Mouse (Mus musculus): ENCODE measurements around the gene Gm49450.

Gene Gm49450

DNA sequence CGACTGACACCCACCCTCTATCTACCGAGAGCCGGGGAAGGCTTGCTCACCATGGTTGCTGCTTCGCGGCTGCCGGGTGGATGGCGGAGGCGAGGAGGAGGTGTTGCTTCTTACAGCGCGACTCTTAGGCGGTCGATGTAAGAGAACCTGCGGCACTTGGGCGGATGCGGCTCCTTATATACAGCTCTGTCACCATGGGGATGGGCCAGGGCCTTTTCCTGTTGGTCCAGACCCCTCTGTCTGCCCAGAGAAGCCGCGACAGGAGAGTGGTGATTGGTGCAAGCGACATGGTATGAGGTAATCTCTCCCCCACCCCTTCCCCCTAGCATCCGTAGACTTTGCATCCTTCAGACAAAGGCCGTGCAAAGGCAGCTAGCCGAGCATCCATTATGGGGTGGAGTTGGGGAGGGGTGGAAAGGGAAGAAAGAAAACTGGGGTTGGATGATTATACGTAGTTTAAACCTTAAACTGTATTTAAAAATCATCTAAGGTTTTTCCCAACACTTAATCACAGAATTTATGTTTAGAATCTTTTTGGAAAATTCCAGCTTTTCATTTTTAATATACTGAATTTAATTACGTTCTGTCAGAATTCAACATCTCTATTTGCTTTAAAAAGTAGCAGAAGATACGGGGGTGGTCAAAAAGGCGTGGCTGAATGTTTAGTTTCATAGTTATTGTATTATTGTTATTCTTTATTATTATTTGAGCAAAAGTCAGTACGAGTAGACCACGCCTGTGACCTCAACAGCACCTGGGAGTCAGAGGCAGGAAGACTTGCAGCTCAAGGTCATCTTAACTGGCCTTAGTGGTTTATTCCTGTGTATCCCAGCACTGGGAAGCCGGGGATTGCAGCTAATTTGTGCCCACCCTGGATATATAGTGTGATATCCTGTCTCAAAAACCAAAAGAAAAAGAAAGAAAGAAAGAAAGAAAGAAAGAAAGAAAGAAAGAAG lies at the start of gene Gm49450, which contains the start of gene Tuba1a:
Gene Gm49450 (minus strand): TSS at position 151 of the 956 bp plus-strand sequence.
Gene Tuba1a (minus strand): TSS at position 303 of the 956 bp plus-strand sequence.
- peak; percentile 91 to 96 for DNase-seq (ENCODE audit: low spot score in 2 of 2)

DNA sequence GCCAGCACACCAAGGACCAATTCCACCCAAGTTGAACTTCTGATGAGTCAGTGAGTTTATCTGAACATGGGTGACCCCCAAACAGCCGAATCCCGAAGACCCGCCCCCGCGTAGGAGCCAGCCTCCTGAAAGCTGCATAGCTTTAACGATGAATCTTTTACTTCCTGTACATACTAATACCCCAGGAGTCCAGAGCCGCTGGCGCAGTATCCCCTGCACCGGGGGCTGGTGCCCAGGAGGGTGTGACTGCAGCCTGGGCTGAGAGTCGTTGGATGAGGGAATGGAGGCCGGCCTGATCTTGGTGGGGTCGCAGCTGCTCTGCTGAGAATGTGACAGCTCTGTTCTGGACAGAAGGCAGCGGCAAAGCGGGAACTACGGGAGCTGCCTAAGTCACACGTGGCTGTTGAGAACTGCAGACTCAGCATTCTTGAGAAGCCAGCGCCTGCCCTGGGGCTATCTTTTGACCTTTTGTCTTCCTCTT lies 48.1 kb upstream of the Gm49450 start:
- no peak for DNase-seq (ENCODE audit: low spot score in 2 of 2)

DNA sequence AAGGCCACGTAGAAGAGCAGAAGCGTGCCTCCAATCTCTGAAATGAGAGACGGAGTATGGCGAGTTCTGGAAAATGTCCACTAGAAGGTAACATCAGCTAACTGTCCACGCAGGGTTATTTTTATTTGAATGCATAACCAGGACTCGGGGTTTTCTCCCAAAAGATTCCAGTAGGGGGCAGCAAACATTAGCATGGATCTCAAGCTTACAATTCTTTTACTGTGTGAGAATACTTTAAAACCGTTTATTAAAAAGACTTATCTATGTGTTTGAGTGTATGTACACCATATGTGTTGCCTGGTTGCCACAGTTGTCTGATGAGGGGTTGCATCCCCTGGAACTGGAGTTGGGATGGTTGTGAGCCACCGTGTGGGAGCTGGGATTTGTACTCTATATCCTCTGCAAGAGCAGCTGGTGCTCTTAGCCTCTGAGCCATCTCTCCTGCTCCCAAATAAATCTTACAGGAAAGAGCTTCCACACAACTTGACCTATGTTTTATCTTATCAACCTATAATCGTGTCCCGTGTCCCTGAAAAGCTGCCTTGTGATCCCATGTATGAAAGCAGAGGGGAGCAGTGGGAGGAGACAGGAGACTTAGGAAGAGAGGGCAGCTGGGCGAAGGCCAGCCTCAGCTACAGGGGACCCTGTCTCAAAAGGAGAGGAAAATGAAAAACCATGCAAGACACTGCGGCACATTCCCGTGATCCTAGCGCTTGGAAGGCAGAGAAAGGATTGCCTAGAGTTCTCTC lies 47.4 kb upstream of the Gm49450 start:
- peak in 1 of 2 experiments; percentile 54 for DNase-seq (ENCODE audit: low spot score in 2 of 2)

DNA sequence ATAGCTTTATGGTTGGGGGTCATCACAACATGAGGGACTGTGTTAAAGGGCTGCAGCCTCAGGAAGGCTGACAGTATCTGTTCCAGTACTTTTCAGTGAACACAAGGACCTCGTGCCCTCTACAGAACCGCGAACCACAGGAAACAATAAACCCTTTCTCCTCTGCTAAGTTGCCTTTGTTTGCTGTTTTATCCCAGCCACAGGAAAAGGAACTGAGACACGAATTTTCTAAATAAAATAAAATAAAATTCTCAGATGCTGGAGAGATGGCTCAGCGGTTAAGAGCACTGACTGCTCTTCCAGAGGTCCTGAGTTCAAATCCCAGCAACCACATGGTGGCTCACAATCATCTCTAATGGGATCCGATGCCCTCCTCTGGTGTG lies 45.4 kb upstream of the Gm49450 start:
- no peak for DNase-seq (ENCODE audit: low spot score in 2 of 2)

DNA sequence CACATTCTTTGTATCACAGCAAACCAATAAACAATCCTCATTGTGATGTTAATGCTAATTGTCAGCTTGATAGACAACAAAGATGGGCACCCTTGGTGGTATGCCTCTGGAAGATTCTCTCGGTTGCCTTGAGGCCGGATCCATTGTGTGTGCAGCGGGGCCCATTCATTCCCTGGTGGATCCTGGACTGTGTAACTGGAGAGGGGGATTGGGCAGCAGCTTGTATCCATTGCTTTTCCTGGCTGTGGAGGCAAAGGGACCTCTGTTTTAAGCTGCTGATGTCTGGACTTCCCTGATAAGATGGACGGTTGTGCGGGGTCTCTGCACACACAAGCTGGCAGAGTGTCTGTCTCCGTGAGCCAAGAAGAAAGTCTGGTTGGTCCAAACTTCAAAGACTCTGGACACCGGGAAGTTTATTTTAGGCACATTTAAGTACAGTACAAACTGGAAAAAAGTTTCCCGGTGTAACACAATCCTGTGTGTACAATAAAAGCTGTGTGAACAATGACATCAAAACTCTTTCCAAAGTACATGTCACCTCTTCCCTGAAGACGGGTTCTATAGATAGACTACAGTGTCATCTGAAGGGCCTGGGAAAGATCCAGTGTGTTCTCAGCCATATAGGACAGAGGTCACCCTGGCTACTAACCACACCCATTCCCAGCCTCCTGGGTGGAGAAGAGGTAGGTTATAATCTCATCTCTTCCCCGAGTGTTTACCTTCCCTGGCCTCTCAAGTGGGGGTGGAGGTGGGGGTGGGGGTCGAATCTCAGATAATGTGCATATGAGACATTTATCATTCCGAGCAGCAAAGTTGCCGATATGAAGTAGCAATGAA lies 44.8 kb upstream of the Gm49450 start:
- DNase-seq (ENCODE audit: low spot score in 2 of 2): no peak

DNA sequence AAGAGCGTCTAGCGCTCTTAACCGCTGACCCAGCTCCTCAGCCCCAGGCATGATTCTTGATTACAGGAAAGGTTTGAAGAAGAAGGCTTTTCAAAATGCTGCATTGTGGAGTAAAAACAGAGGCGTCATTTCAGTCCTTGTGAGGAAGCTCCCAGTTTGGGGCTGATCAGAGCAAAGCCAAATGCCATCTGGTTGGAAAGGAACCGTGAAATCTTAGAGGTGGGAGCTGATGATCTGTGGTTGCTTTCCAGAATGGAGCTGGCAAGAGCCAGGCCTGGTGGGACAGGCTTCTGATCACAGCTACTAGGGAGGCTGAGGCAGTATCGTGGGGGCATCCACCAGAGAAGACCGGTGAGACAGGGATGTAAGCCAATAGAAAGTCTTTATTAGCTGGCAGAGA lies 43.5 kb upstream of the Gm49450 start:
- no peak for DNase-seq (ENCODE audit: low spot score in 2 of 2)

DNA sequence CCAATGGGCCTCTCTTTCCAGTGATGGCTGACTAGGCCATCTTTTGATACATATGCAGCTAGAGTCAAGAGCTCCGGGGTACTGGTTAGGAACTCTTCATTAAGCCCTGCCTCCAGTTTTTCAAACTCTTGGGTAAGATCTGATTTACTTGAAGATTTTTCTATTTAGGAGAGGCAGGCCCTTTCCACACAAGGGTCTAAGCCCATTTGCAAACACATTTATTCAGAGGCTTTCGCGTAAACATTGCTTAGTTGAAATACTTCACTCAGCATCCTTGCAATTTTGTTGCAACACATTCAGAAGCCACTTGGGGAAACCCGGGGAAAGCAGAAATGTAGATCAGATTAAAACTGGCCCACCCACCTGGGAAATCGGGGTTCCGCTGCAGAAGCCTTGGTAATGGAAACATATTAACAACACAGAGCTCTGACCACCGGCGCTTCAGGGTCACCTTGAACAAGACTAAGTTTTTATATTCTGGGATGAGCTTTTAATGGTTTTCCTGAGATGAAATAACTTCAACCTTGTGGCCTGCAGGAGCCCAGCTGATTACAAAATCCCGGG lies 41.7 kb upstream of the Gm49450 start:
- no peak for DNase-seq (ENCODE audit: low spot score in 2 of 2)

DNA sequence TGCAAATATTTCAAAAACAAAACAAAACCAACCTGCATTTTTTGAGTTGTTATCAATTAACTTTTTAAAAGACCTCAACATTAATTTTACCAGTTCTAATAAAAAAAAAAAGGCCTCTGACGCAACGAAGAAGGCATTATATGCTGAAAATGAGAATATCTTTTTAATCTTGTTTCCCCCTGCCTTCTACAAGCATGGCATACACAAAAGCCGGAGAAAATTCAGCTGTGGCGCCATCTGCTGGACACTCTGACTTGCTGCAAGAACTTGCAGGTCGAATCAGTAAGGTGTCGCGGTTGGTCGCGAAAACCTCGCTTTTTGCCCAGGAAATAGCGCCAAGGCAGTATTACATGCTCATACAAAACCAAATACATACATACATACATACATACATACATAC lies 40.5 kb upstream of the Gm49450 start:
- peak; percentile 68 to 80 for DNase-seq (ENCODE audit: low spot score in 2 of 2)

DNA sequence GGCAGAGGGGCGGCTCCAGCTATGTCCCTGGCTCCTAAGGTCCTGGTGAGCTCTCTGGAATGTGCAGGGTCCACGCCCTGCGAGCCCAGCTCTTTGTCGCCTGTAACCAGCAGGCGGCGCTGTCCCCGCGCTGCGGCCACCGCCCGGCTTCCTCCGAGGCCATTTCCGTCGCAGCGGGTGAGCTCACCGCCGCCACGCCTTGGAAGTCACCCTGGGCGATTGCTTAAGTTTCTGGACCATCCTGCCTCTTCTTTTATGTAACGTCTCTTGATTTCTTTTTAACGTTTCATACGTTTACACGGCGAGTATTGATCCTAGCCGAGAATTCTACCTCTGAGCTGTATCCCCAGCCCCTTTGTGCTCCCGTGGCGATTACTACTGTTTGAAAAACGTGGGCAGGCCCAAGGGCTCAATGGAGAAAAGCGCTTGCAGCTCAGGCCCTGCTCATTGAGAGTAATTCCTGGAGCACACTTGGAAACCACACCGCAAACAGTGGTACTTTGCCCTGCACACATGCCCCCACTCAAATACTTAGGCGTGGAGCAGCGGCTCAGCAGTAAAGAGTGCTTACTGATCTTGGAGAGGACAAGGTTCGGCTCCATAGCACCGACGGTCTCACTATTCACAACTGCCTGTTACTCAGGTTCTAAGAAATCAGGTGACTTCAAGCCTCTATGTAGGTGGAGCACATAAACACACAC lies 39.9 kb upstream of the Gm49450 start:
- peak; percentile 92 to 96 for DNase-seq (ENCODE audit: low spot score in 2 of 2)

DNA sequence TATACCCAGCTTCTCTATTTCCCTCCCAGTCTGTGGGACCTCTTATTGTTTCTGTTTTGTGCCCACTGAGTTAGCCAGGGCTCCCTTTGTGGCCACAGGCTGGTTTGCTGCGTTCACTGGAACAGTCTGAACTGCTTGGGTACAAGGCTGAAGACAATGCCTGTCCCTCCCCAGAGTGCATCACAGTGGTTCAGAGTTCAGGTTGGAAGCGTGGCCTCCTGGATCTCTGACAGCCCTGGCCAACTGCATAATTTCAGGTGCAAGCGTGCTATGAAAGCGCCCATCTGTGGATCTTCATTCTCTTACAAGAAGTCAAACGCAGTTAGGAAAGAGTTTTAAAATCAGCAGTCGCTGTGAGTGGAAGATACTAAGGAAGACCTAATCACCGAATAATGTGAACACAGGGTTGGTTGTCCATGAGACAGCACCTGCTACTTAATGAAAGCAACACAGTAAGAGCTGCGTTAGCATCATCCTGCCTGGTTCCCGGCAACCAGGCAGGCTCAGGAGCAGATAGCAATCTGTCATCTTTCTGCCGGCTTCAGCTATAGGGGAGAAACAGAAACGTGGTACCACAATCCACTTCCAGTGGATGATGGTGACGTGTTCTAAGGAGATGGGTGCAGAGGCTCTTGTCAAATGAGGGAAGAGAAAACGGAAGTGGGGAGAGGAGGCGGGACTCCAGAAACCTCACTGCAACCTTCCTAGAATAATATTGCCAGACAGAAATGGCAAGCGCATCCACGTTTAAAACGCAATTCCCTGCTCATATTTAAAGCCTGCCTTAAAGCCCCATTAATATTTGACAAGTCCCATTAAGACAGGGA lies 38.9 kb upstream of the Gm49450 start:
- DNase-seq (ENCODE audit: low spot score in 2 of 2): peak in 1 of 2 experiments; percentile 57

DNA sequence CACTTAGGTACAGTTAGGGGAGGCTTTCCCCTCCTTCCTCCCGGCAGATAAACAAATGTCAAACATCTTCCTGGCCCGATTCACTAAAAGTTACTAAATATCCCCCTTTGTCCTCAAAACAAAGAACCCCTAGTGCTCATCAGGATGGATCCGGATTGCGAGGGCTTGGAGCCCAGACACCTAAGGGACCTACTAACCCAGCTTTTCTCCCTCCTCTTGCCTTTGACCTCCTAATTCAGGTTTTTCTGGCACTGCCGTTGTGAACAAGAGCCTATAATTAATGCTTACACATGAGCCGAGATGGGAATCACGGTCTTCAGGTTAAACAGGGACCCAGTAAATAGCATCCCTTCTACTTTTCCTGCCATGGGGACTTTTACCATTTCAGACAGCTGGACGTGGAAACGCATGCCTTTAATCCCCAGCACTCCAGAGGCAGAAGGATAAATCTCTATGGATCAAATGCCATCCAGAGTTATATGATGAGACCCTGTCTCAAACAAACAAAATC lies 38.2 kb upstream of the Gm49450 start:
- DNase-seq (ENCODE audit: low spot score in 2 of 2): no peak

DNA sequence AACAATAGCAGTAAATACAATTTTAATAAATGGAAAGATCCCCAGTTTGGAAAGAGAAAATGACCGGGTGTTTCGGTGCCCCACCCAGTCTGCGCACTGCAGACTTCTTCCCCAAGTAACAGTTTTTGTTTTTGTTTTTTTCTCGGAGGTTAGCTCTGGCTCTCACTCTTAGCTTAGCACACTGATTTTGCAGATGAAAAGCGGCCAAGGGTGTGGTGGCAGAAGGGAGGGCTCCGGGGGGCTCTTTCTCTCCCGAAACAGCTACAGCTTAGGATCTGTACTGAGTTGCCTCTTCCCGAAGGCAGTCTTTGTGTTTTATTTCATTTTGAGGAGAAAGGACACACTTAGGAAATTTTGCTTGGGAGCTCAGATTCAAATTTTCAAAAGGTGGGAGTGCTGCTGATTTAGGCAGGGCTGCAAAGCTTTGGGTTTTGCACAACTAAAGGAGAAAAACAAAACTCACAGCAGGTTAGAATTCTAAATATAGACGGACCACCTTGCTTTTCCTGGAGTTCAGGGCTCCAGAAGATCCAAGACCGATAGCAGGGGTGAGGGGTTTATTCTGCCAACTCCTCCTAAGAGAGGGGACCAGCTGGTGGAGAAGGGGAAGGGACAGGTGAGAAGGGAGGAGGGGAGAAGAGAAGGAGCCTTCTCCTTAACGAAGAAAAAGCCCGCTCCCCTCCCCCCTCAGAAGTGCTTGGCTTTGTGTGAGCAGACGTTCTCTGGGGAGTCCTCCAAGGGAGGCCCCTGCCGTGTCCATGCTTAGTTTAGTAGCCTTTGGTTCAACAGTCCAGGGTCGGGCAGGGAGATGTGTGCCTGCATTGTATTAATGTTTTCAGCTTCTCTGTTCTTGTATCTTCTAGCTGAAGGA lies 37.6 kb upstream of the Gm49450 start:
- no peak for DNase-seq (ENCODE audit: low spot score in 2 of 2)

DNA sequence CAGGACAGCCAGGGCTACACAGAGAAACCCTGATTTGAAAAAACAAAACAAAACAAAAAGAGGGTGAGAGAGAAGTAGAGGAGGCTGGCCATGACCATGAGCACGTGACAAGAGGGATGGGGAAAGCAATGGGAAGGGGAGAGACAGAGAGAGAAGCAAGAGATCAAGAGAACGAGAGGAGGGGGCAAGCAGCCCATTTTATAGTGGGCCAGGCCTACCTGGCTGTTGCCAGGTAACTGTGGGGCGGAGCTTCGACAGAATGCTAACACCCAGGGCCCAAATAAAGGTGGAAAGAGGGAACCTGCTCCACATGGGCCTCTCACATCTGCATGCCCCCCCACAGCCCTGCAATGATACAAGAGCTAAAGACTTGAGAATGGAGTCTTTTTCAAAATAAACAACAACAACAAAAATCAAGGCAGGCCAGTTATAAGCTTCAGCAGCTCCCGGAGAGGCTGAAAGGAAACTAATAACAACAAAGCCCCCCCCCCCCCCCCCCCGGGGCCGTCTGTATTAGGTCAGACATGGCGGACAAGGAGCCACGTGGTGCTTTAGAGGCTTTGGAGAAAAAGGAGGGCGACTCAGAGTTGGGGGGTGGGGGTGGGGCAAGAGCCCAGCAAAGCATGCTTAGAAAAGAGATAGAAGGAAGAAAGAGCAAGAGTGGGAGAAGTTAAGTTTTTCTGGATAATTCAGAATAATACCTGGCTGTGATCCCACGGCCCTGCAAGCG lies 36.5 kb upstream of the Gm49450 start:
- no peak for DNase-seq (ENCODE audit: low spot score in 2 of 2)

DNA sequence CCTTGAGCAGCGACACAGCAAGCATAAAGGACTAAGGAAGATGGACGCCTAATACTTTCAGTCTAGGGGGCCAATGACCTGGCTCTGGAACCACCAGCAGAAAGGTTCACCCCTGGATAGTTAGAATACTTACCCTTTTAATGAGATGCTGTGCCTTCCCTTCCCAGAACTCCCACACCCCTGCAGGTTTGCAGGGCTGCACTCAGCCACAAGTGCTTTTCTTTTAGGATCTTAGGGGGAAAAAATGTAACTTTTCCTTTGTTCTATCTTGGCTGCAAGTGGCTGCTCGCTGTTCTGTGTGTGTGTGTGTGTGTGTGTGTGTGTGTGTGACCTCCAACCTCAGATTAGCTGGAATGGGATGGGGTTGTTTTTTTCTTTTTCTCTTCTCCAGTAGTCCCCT lies 35.4 kb upstream of the Gm49450 start:
- DNase-seq (ENCODE audit: low spot score in 2 of 2): no peak

DNA sequence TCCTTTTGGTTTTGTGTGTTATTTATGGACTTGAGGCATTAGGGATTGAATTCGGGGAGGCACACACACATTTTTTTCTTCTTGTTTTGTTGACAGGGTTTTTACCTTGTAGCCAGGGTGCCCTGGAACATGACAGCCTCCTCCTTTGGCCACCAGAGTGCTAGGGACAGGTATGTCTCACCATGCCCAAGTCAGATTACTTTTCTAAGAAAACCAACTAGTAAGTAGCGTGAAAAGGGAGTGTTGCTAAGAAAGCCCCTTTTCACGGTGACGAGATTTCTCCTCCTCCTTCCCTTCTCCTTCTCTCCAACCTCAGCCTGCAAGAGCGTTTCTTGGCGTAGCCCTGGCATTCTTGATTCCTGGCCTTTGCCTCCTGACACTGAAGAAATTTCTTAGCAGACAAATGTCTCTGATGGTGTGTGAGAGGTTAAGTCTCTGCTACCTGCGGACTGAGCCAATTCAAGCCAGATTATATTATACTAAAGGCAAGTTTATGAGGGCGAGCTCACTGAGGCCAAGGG lies 34.4 kb upstream of the Gm49450 start:
- no peak for DNase-seq (ENCODE audit: low spot score in 2 of 2)

DNA sequence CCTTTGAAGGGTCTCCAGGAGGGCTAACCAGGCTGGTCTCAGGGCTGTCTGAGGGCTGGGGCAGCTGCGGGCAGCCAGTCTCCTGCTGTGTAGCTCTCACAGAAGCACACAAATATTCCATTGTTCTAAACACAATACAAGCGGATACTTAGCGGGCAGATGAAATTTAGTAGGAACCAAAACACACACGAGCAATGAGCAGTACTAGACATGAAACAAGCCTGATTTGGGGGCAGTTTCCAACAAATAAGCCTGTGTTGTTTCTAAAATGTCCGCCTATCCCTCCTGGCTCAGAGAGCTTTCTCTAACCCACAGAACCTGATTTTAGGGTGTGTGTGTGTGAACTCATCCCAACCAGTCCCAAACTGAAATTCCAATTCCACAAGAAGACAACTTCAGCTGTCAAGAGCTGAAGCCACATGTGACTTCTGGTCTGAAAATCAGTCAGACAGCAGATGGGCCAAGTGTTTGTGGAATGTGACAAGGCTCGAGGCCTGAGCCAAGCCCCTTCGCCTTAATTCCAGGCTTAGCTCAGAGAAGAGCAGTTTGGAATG lies 33.8 kb upstream of the Gm49450 start:
- DNase-seq (ENCODE audit: low spot score in 2 of 2): no peak

DNA sequence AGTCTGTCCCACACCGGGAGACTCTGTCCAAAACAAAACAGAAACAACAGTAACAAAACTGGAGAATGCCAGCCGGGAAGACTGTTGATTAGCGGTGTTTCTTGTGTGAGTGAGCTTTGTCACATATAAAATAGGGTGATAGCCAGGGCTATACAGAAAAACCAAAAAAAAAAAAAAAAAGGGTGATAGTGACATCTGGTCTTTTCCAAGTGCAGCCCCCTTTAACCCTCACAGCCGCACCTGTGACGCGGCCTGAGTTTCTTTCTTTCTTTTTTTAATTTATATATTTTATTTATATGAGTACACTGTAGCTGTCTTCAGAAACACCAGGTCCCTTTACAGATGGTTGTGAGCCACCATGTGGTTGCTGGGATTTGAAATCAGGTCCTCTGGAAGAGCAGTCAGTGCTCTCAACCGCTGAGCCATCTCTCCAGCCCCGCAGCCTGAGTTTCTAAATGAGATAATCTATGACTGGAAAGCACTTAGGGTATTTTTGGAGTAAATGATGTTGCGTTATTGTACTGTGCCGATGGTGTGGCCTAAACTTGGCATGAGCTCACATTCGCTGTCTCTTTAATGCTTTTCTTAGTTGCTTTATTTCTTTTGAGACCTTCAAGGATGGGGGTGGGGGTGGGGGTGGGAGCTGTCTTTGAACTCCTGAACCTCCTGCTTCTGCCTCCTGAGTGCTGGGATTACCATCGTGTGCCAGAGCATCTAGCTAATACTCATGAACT lies 32.8 kb upstream of the Gm49450 start:
- no peak for DNase-seq (ENCODE audit: low spot score in 2 of 2)

Data from frontal cortex, postnatal 25 days (tissue).